Mouse (Mus musculus) megakaryocyte, embryonic 14.5 days (primary cell): ENCODE measurements around the gene Slitrk1.

ENCODE experiments used
- FLI1 ChIP-seq: IDR thresholded peaks from 2 replicates; pipeline ENCODE4 v1.6.1; 2012; ENCODE audit warnings: low read length, inconsistent platforms, mixed read lengths
- GATA1 ChIP-seq: IDR thresholded peaks from 3 replicates; pipeline ENCODE4 v1.6.1; 2012; ENCODE audit warnings: mixed read lengths, low read length, inconsistent platforms, borderline replicate concordance

GRCm38 (mm10) chr14:108895456-108895855 is 18.5 kb downstream of the Slitrk1 start:
- TF ChIP-seq GATA1 (no peak), FLI1 (no peak)
